Mouse (Mus musculus): ENCODE results near the gene Kidins220. TPM values are rescaled to one million over a fixed set of nuclear protein-coding genes. Genes with fewer than 3 reads are reported as not detected.

Kidins220 gene
- polyA plus RNA-seq, 1 experiment, result 44.5 TPM

DNA sequence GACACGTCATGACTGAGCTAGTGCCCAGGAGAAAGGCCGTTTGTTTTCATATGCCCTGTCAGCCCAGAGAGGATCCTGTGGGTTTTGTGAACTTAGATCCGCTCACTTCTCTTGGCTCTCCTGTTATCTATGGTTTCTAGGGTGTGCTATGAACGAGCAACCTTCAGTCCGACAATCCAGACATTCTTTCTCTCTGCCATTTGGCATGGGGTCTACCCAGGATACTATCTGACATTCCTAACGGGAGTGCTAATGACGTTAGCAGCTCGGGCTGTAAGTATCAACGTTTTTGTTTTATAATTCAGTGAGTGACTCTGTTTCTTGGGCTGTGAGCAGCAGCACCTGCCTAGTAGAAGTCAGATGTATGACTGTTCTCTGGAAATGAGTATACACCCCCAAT is 19.6 kb upstream of the Kidins220 start:
- Histone ChIP-seq H3K9me3 (replicated peaks; ENCODE audit: control insufficient read depth, insufficient read depth, low read length, poor library complexity, severe bottlenecking) (no peaks in the 10 kb centered on the region), H3K27me3 (ENCODE audit: control insufficient read depth, insufficient read depth, low read length, poor library complexity, severe bottlenecking) (no peaks in the 10 kb centered on the region), H3K27ac (ENCODE audit: insufficient read depth, low read length) (no peak overlapping the region), H3K36me3 (ENCODE audit: control insufficient read depth, insufficient read depth, low read length, poor library complexity, severe bottlenecking) (no peaks in the 10 kb centered on the region), H3K9ac (ENCODE audit: low read depth, poor library complexity, severe bottlenecking) (no peak overlapping the region), H3K4me1 (ENCODE audit: control insufficient read depth, insufficient read depth, low read length) (no peaks in the 10 kb centered on the region), H3K4me3 (ENCODE audit: low read depth, low read length) (no peak overlapping the region)
- TF ChIP-seq POLR2A (IDR thresholded peaks at IDR 0.05; ENCODE audit: insufficient read depth, low read length), result no peak
- TF ChIP-seq CTCF (IDR thresholded peaks at IDR 0.05; ENCODE audit: low read depth, low read length), result no peak
- TF ChIP-seq EP300 (IDR thresholded peaks at IDR 0.05; ENCODE audit: insufficient read depth, low read depth, low read length), result no peak

DNA sequence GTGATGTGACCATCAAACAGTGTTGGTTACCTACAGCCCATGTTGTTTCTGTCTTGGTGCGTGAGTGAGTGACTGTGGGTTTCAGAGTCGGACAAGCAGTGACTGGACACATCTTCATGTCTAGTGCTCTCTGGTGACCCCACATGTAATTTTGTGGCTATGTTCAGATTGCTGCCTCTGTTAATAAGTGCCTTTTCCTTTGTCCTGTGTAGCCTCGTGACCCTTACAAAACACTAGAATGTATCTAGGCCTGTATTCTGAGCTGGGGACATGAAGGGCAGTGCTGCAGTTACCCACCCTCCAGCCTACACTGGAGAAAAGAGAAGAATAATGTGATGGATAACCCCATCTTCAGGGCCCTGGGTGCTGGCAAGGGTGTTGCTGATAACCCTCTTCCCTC is 16.2 kb upstream of the Kidins220 start:
- no peaks in the 10 kb centered on the region for H3K9me3 ChIP-seq (replicated peaks; ENCODE audit: control insufficient read depth, insufficient read depth, low read length, poor library complexity, severe bottlenecking)
- H3K27ac ChIP-seq (ENCODE audit: insufficient read depth, low read length), result no peak overlapping the region
- H3K4me3 ChIP-seq (ENCODE audit: low read depth, low read length), result no peak overlapping the region
- H3K36me3 ChIP-seq (ENCODE audit: control insufficient read depth, insufficient read depth, low read length, poor library complexity, severe bottlenecking), result no peaks in the 10 kb centered on the region
- TF ChIP-seq POLR2A (IDR thresholded peaks at IDR 0.05; ENCODE audit: insufficient read depth, low read length) (no peak), CTCF (IDR thresholded peaks at IDR 0.05; ENCODE audit: low read depth, low read length) (no peak), EP300 (IDR thresholded peaks at IDR 0.05; ENCODE audit: insufficient read depth, low read depth, low read length) (no peak)
- no peaks in the 10 kb centered on the region for H3K27me3 ChIP-seq (ENCODE audit: control insufficient read depth, insufficient read depth, low read length, poor library complexity, severe bottlenecking)
- H3K9ac ChIP-seq (ENCODE audit: low read depth, poor library complexity, severe bottlenecking), result no peak overlapping the region
- no peaks in the 10 kb centered on the region for H3K4me1 ChIP-seq (ENCODE audit: control insufficient read depth, insufficient read depth, low read length)

- H3K27ac ChIP-seq (ENCODE audit: insufficient read depth, low read length), result no peak overlapping the region
- H3K27me3 ChIP-seq (ENCODE audit: control insufficient read depth, insufficient read depth, low read length, poor library complexity, severe bottlenecking), result no peaks in the 10 kb centered on the region
- H3K4me1 ChIP-seq (ENCODE audit: control insufficient read depth, insufficient read depth, low read length), result peaks cover 3% of the 10 kb centered on the region
- H3K9ac ChIP-seq (ENCODE audit: low read depth, poor library complexity, severe bottlenecking), result no peak overlapping the region
- no peaks in the 10 kb centered on the region for H3K36me3 ChIP-seq (ENCODE audit: control insufficient read depth, insufficient read depth, low read length, poor library complexity, severe bottlenecking)
- H3K4me3 ChIP-seq (ENCODE audit: low read depth, low read length), result no peak overlapping the region
- 0 out of 2 replicates have a peak, but pooled peaks cover 3% of the 10 kb centered on the region for H3K9me3 ChIP-seq (replicated peaks; ENCODE audit: control insufficient read depth, insufficient read depth, low read length, poor library complexity, severe bottlenecking)
- TF ChIP-seq POLR2A (IDR thresholded peaks at IDR 0.05; ENCODE audit: insufficient read depth, low read length), result no peak
- no peak for TF ChIP-seq CTCF (IDR thresholded peaks at IDR 0.05; ENCODE audit: low read depth, low read length)
- TF ChIP-seq EP300 (IDR thresholded peaks at IDR 0.05; ENCODE audit: insufficient read depth, low read depth, low read length), result no peak
Observed at GRCm38 (mm10) chr12:24961821-24962220, 12.9 kb upstream of the Kidins220 start.

- Histone ChIP-seq H3K9me3 (replicated peaks; ENCODE audit: control insufficient read depth, insufficient read depth, low read length, poor library complexity, severe bottlenecking) (0 out of 2 replicates have a peak, but pooled peaks cover 4% of the 10 kb centered on the region), H3K36me3 (ENCODE audit: control insufficient read depth, insufficient read depth, low read length, poor library complexity, severe bottlenecking) (no peaks in the 10 kb centered on the region), H3K4me3 (ENCODE audit: low read depth, low read length) (no peak overlapping the region), H3K27ac (ENCODE audit: insufficient read depth, low read length) (no peak overlapping the region), H3K27me3 (ENCODE audit: control insufficient read depth, insufficient read depth, low read length, poor library complexity, severe bottlenecking) (no peaks in the 10 kb centered on the region), H3K9ac (ENCODE audit: low read depth, poor library complexity, severe bottlenecking) (no peak overlapping the region), H3K4me1 (ENCODE audit: control insufficient read depth, insufficient read depth, low read length) (peaks cover 3% of the 10 kb centered on the region)
- TF ChIP-seq EP300 (IDR thresholded peaks at IDR 0.05; ENCODE audit: insufficient read depth, low read depth, low read length) (no peak), POLR2A (IDR thresholded peaks at IDR 0.05; ENCODE audit: insufficient read depth, low read length) (no peak), CTCF (IDR thresholded peaks at IDR 0.05; ENCODE audit: low read depth, low read length) (no peak)
Observed at GRCm38 (mm10) chr12:24962362-24962967, 12.3 kb upstream of the Kidins220 start.

DNA sequence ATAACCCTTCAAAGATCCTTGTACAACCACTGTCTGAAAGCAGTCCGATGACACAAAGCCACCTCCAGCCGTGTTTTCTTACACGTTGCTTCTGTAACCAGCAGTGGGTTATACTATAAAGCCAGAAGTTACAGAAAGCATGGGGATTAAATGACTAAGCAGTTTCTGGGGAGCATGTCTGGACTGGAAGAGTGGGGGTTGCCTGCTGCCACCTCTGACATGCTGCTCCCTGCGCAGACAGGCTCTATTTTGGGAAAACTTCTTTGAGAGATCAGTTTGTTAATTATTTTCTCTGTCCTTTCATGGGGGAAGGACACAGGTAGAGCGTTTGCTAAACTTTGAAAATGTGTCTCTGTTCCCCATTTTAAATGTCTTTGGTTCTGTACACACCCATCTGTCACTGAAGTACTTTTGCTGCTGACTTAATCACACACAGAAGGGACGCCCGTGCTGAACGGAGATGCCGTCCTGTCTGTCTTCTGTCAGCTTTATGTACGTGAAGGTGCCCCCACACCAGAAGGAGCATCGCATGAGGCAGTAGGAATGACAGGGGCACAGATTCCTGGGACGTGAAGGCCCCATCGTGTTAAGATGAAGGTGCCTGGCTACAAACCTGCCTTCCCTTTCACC is 11.2 kb upstream of the Kidins220 start:
- H3K9ac ChIP-seq (ENCODE audit: low read depth, poor library complexity, severe bottlenecking), result no peak overlapping the region
- TF ChIP-seq POLR2A (IDR thresholded peaks at IDR 0.05; ENCODE audit: insufficient read depth, low read length), result no peak
- TF ChIP-seq CTCF (IDR thresholded peaks at IDR 0.05; ENCODE audit: low read depth, low read length), result no peak
- no peak for TF ChIP-seq EP300 (IDR thresholded peaks at IDR 0.05; ENCODE audit: insufficient read depth, low read depth, low read length)

GRCm38 (mm10) chr12:24965406-24965805 is 9.3 kb upstream of the Kidins220 start:
- peaks cover 3% of the 10 kb centered on the region for H3K4me1 ChIP-seq (ENCODE audit: control insufficient read depth, insufficient read depth, low read length)
- H3K27ac ChIP-seq (ENCODE audit: insufficient read depth, low read length), result no peak overlapping the region
- H3K4me3 ChIP-seq (ENCODE audit: low read depth, low read length), result no peak overlapping the region
- no peaks in the 10 kb centered on the region for H3K27me3 ChIP-seq (ENCODE audit: control insufficient read depth, insufficient read depth, low read length, poor library complexity, severe bottlenecking)
- 0 out of 2 replicates have a peak, but pooled peaks cover 4% of the 10 kb centered on the region for H3K9me3 ChIP-seq (replicated peaks; ENCODE audit: control insufficient read depth, insufficient read depth, low read length, poor library complexity, severe bottlenecking)
- no peaks in the 10 kb centered on the region for H3K36me3 ChIP-seq (ENCODE audit: control insufficient read depth, insufficient read depth, low read length, poor library complexity, severe bottlenecking)
- TF ChIP-seq EP300 (IDR thresholded peaks at IDR 0.05; ENCODE audit: insufficient read depth, low read depth, low read length), result no peak
- TF ChIP-seq POLR2A (IDR thresholded peaks at IDR 0.05; ENCODE audit: insufficient read depth, low read length), result no peak
- no peak for TF ChIP-seq CTCF (IDR thresholded peaks at IDR 0.05; ENCODE audit: low read depth, low read length)
- no peak overlapping the region for H3K9ac ChIP-seq (ENCODE audit: low read depth, poor library complexity, severe bottlenecking)

More for the DNA sequence above, 11.2 kb upstream of the Kidins220 start:
- 0 out of 2 replicates have a peak, but pooled peaks cover 4% of the 10 kb centered on the region for H3K9me3 ChIP-seq (replicated peaks; ENCODE audit: control insufficient read depth, insufficient read depth, low read length, poor library complexity, severe bottlenecking)
- H3K4me1 ChIP-seq (ENCODE audit: control insufficient read depth, insufficient read depth, low read length), result peaks cover 3% of the 10 kb centered on the region
- H3K27ac ChIP-seq (ENCODE audit: insufficient read depth, low read length), result no peak overlapping the region
- H3K4me3 ChIP-seq (ENCODE audit: low read depth, low read length), result no peak overlapping the region
- H3K36me3 ChIP-seq (ENCODE audit: control insufficient read depth, insufficient read depth, low read length, poor library complexity, severe bottlenecking), result no peaks in the 10 kb centered on the region
- H3K27me3 ChIP-seq (ENCODE audit: control insufficient read depth, insufficient read depth, low read length, poor library complexity, severe bottlenecking), result no peaks in the 10 kb centered on the region

Measured in ES-Bruce4 (cell line).